Mouse (Mus musculus): ENCODE measurements at regions not wholly inside any gene's neighbourhood (a gene's known extent, or its start where the extent isn't known, plus 50 kb on each side); places are given as distances from the start of the nearest gene placed in this dataset.

- no peak overlapping the region for H3K27ac ChIP-seq (replicated peaks; ENCODE audit: low read depth, low read length)
- no peak overlapping the region for H3K9ac ChIP-seq (ENCODE audit: low read length)
- no peaks in the 10 kb centered on the region for H3K4me1 ChIP-seq (ENCODE audit: control insufficient read depth, insufficient read depth, low read length)
- no peak for ATAC-seq (ENCODE audit: insufficient number of reproducible peaks, low FRiP score, low TSS enrichment, low read depth)
- no peak overlapping the region for H3K4me3 ChIP-seq (ENCODE audit: low read depth, low read length)
- no peak overlapping the region for H3K4me2 ChIP-seq (ENCODE audit: low read depth, severe bottlenecking)
- DNase-seq (ENCODE audit: low spot score): no peak
- WGBS: 53% methylated on average over 12 of the region's 12 CpGs
- no peaks in the 10 kb centered on the region for H3K9me3 ChIP-seq (ENCODE audit: control insufficient read depth, low read length)
- H3K36me3 ChIP-seq (ENCODE audit: control insufficient read depth, insufficient read depth, low read length): no peaks in the 10 kb centered on the region
- no peaks in the 10 kb centered on the region for H3K27me3 ChIP-seq (ENCODE audit: control insufficient read depth, insufficient read depth, low read length)
These were observed 144.2 kb upstream of the Igsf21 start for GRCm38 (mm10) chr4:140390684-140391234.

GRCm38 (mm10) chr4:140385686-140386085, 139.1 kb upstream of the Igsf21 start:
- H3K4me1 ChIP-seq (ENCODE audit: control insufficient read depth, insufficient read depth, low read length): no peaks in the 10 kb centered on the region
- H3K27me3 ChIP-seq (ENCODE audit: control insufficient read depth, insufficient read depth, low read length): no peaks in the 10 kb centered on the region
- no peaks in the 10 kb centered on the region for H3K36me3 ChIP-seq (ENCODE audit: control insufficient read depth, insufficient read depth, low read length)
- H3K27ac ChIP-seq (replicated peaks; ENCODE audit: low read depth, low read length): no peak overlapping the region
- H3K4me3 ChIP-seq (ENCODE audit: low read depth, low read length): no peak overlapping the region
- H3K4me2 ChIP-seq (ENCODE audit: low read depth, severe bottlenecking): no peak overlapping the region
- WGBS: 53% methylated on average over 6 of the region's 6 CpGs
- no peak overlapping the region for H3K9ac ChIP-seq (ENCODE audit: low read length)
- no peaks in the 10 kb centered on the region for H3K9me3 ChIP-seq (ENCODE audit: control insufficient read depth, low read length)
- DNase-seq (ENCODE audit: low spot score) (no peak), ATAC-seq (ENCODE audit: insufficient number of reproducible peaks, low FRiP score, low TSS enrichment, low read depth) (no peak)

DNA sequence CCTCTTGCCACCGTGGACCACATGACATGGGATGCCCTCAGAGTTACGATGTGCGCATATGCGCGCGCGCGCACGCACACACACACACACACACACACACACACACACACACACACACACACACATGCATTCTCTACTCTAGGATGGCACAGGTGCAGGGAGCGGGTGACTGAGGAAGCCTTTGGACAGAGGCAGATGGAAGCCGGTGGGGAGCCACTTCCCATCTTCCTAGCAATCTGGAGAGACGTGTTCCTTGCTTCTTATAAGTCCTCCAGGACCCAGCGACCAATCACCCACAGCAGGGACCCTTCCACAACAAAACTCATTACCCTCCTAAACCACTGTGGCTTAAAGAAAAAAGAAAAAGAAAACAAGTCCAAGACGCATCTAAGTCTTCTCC, 138.6 kb upstream of the Igsf21 start:
- 91% methylated on average over 14 of the region's 14 CpGs for WGBS
- Histone ChIP-seq H3K9me3 (ENCODE audit: control insufficient read depth, low read length) (no peaks in the 10 kb centered on the region), H3K27me3 (ENCODE audit: control insufficient read depth, insufficient read depth, low read length) (no peaks in the 10 kb centered on the region), H3K27ac (replicated peaks; ENCODE audit: low read depth, low read length) (no peak overlapping the region), H3K4me1 (ENCODE audit: control insufficient read depth, insufficient read depth, low read length) (no peaks in the 10 kb centered on the region), H3K4me3 (ENCODE audit: low read depth, low read length) (no peak overlapping the region), H3K36me3 (ENCODE audit: control insufficient read depth, insufficient read depth, low read length) (no peaks in the 10 kb centered on the region), H3K4me2 (ENCODE audit: low read depth, severe bottlenecking) (no peak overlapping the region), H3K9ac (ENCODE audit: low read length) (no peak overlapping the region)
- no peak for ATAC-seq (ENCODE audit: insufficient number of reproducible peaks, low FRiP score, low TSS enrichment, low read depth)
- DNase-seq (ENCODE audit: low spot score): no peak

GRCm38 (mm10) chr4:140383596-140383995, 137.0 kb upstream of the Igsf21 start:
- no peaks in the 10 kb centered on the region for H3K4me1 ChIP-seq (ENCODE audit: control insufficient read depth, insufficient read depth, low read length)
- H3K4me2 ChIP-seq (ENCODE audit: low read depth, severe bottlenecking): no peak overlapping the region
- 85% methylated on average over 7 of the region's 7 CpGs for WGBS
- no peak overlapping the region for H3K9ac ChIP-seq (ENCODE audit: low read length)
- H3K9me3 ChIP-seq (ENCODE audit: control insufficient read depth, low read length): no peaks in the 10 kb centered on the region
- no peaks in the 10 kb centered on the region for H3K27me3 ChIP-seq (ENCODE audit: control insufficient read depth, insufficient read depth, low read length)
- no peak overlapping the region for H3K4me3 ChIP-seq (ENCODE audit: low read depth, low read length)
- no peaks in the 10 kb centered on the region for H3K36me3 ChIP-seq (ENCODE audit: control insufficient read depth, insufficient read depth, low read length)
- no peak for DNase-seq (ENCODE audit: low spot score)
- no peak for ATAC-seq (ENCODE audit: insufficient number of reproducible peaks, low FRiP score, low TSS enrichment, low read depth)
- H3K27ac ChIP-seq (replicated peaks; ENCODE audit: low read depth, low read length): no peak overlapping the region

- Histone ChIP-seq H3K9me3 (ENCODE audit: control insufficient read depth, low read length) (no peaks in the 10 kb centered on the region), H3K4me3 (ENCODE audit: low read depth, low read length) (no peak overlapping the region), H3K27me3 (ENCODE audit: control insufficient read depth, insufficient read depth, low read length) (no peaks in the 10 kb centered on the region), H3K4me1 (ENCODE audit: control insufficient read depth, insufficient read depth, low read length) (no peaks in the 10 kb centered on the region), H3K4me2 (ENCODE audit: low read depth, severe bottlenecking) (no peak overlapping the region), H3K9ac (ENCODE audit: low read length) (no peak overlapping the region), H3K27ac (replicated peaks; ENCODE audit: low read depth, low read length) (no peak overlapping the region), H3K36me3 (ENCODE audit: control insufficient read depth, insufficient read depth, low read length) (no peaks in the 10 kb centered on the region)
- 21% methylated on average over 13 of the region's 13 CpGs for WGBS
- ATAC-seq (ENCODE audit: insufficient number of reproducible peaks, low FRiP score, low TSS enrichment, low read depth) (no peak), DNase-seq (ENCODE audit: low spot score) (no peak)
These were observed 134.1 kb upstream of the Igsf21 start for GRCm38 (mm10) chr4:140380733-140381132.

- H3K4me1 ChIP-seq (ENCODE audit: control insufficient read depth, insufficient read depth, low read length): no peaks in the 10 kb centered on the region
- 76% methylated on average over 1 of the region's 1 CpGs for WGBS
- H3K9me3 ChIP-seq (ENCODE audit: control insufficient read depth, low read length): no peaks in the 10 kb centered on the region
These were observed 131.4 kb upstream of the Igsf21 start for GRCm38 (mm10) chr4:140377941-140378340.

GRCm38 (mm10) chr4:140372586-140373325, 126.2 kb upstream of the Igsf21 start:
- Histone ChIP-seq H3K9ac (ENCODE audit: low read length) (no peak overlapping the region), H3K4me1 (ENCODE audit: control insufficient read depth, insufficient read depth, low read length) (no peaks in the 10 kb centered on the region), H3K27ac (replicated peaks; ENCODE audit: low read depth, low read length) (no peak overlapping the region), H3K4me2 (ENCODE audit: low read depth, severe bottlenecking) (no peak overlapping the region), H3K4me3 (ENCODE audit: low read depth, low read length) (no peak overlapping the region), H3K36me3 (ENCODE audit: control insufficient read depth, insufficient read depth, low read length) (no peaks in the 10 kb centered on the region), H3K27me3 (ENCODE audit: control insufficient read depth, insufficient read depth, low read length) (no peaks in the 10 kb centered on the region), H3K9me3 (ENCODE audit: control insufficient read depth, low read length) (no peaks in the 10 kb centered on the region)
- WGBS: 50% methylated on average over 11 of the region's 11 CpGs
- DNase-seq (ENCODE audit: low spot score) (no peak), ATAC-seq (ENCODE audit: insufficient number of reproducible peaks, low FRiP score, low TSS enrichment, low read depth) (no peak)

More at GRCm38 (mm10) chr4:140377941-140378340, 131.4 kb upstream of the Igsf21 start:
- H3K4me3 ChIP-seq (ENCODE audit: low read depth, low read length): no peak overlapping the region
- no peak for ATAC-seq (ENCODE audit: insufficient number of reproducible peaks, low FRiP score, low TSS enrichment, low read depth)
- no peak overlapping the region for H3K9ac ChIP-seq (ENCODE audit: low read length)
- H3K4me2 ChIP-seq (ENCODE audit: low read depth, severe bottlenecking): no peak overlapping the region
- DNase-seq (ENCODE audit: low spot score): no peak
- no peaks in the 10 kb centered on the region for H3K27me3 ChIP-seq (ENCODE audit: control insufficient read depth, insufficient read depth, low read length)
- no peak overlapping the region for H3K27ac ChIP-seq (replicated peaks; ENCODE audit: low read depth, low read length)
- H3K36me3 ChIP-seq (ENCODE audit: control insufficient read depth, insufficient read depth, low read length): no peaks in the 10 kb centered on the region

DNA sequence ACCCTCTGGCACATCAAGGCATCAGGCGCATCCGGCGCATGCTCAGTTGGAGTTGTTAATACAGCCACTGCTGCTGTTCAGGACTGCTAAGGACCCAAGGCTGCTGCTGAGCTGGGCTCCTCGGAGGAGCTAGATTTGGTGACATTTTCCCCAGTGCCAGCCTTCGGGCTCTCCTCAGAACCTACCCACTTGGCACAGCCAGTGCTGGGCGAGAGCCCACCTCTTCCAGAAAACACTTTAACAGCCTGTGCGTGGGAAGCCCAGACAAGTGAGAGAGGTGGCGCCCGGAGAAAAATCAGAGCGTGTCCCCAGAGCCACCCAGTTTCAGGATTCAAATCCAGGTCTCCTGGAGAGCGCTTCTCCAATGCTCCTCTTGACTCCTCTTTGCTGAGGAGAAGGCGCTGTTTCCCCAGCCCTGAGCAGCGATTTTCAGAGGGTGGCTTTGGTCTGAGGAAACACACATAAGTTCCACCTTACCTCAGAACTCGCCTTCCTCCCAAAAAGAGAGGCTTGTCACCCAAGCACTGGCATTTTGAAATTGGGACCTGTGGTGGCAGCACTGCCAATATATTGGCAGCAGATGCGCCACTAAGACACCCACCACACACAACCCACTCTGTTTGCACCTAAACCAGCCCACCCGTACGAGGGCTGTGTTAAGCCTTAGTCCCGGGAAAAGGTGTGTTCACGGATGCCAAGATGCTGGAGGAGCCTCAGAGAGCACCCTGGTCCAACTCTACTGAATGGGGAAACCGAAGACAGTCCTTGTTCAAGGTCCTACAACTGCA, 125.0 kb upstream of the Igsf21 start:
- DNase-seq (ENCODE audit: low spot score) (no peak), ATAC-seq (ENCODE audit: insufficient number of reproducible peaks, low FRiP score, low TSS enrichment, low read depth) (no peak)
- H3K4me3 ChIP-seq (ENCODE audit: low read depth, low read length): no peak overlapping the region
- no peaks in the 10 kb centered on the region for H3K4me1 ChIP-seq (ENCODE audit: control insufficient read depth, insufficient read depth, low read length)
- H3K4me2 ChIP-seq (ENCODE audit: low read depth, severe bottlenecking): no peak overlapping the region
- no peaks in the 10 kb centered on the region for H3K9me3 ChIP-seq (ENCODE audit: control insufficient read depth, low read length)
- H3K9ac ChIP-seq (ENCODE audit: low read length): no peak overlapping the region
- no peaks in the 10 kb centered on the region for H3K27me3 ChIP-seq (ENCODE audit: control insufficient read depth, insufficient read depth, low read length)
- 83% methylated on average over 20 of the region's 20 CpGs for WGBS
- H3K36me3 ChIP-seq (ENCODE audit: control insufficient read depth, insufficient read depth, low read length): no peaks in the 10 kb centered on the region
- H3K27ac ChIP-seq (replicated peaks; ENCODE audit: low read depth, low read length): no peak overlapping the region

Measured in limb, embryonic 11.5 days (tissue).